Mouse (Mus musculus) lung, embryonic 16.5 days (tissue): ENCODE data around the gene Gsg1l. TPM values are rescaled to one million over a fixed set of nuclear protein-coding genes. Genes with fewer than 3 reads are reported as not detected.

ENCODE experiments used
- ATAC-seq: fragments of 200-750 bp; cut with Nextera tagmentation; 2 replicates; pipeline ENCODE4 v1.8.0; 2017; ENCODE audit warnings: low read depth, mild to moderate bottlenecking, moderate library complexity
- H3K27ac ChIP-seq: fragments of 300-500 bp; sonication (generic); 2 replicates; pipeline ENCODE4 v1.5.1; 2014; ENCODE audit warnings: mild to moderate bottlenecking, control low read depth, low read length
- H3K27me3 ChIP-seq: fragments of 300-500 bp; sonication (generic); 2 replicates; pipeline ENCODE4 v1.6.1; 2014; ENCODE audit warnings: low read depth, low read length, mixed read lengths; ENCODE audit not compliant: control insufficient read depth, insufficient read depth
- H3K36me3 ChIP-seq: fragments of 300-500 bp; sonication (generic); 2 replicates; pipeline ENCODE4 v1.6.1; 2014; ENCODE audit warnings: low read length; ENCODE audit not compliant: control insufficient read depth, insufficient read depth
- H3K4me1 ChIP-seq: fragments of 300-500 bp; sonication (generic); replicated peaks from 2 replicates; pipeline ENCODE4 v1.6.1; 2014; ENCODE audit warnings: low read length, mixed read lengths; ENCODE audit not compliant: control insufficient read depth, insufficient read depth
- H3K4me2 ChIP-seq: fragments of 300-500 bp; sonication (generic); 2 replicates; pipeline ENCODE4 v1.6.1; 2014; ENCODE audit warnings: low read depth, low read length, control low read depth
- H3K4me3 ChIP-seq: fragments of 300-500 bp; sonication (generic); 2 replicates; pipeline ENCODE4 v1.5.1; 2014; ENCODE audit warnings: mild to moderate bottlenecking, low read length, control low read depth
- H3K9ac ChIP-seq: fragments of 300-500 bp; sonication (generic); 2 replicates; pipeline ENCODE4 v1.6.1; 2014; ENCODE audit warnings: low read length, control low read depth
- H3K9me3 ChIP-seq: fragments of 300-500 bp; sonication (generic); 2 replicates; pipeline ENCODE4 v1.6.1; 2016; ENCODE audit warnings: low read length; ENCODE audit not compliant: control insufficient read depth
- WGBS: fragments of 180-500 bp; shearing (Covaris S2); extraction: QIAGEN DNeasy Blood & Tissue Kit; methylation state at CpG from one replicate; pipeline ENCODE4 v1.1.7; 2014; 5-methylcytosine and 5-hydroxymethylcytosine counted together
- polyA plus RNA-seq: library from polyadenylated mRNA; unstranded; fragments of >200 nt; fragmentation: Nextera tagmentation; extraction: Ambion mirVana; gene quantifications from 2 replicates; pipeline ENCODE4 v1.2.1, GENCODE M21; 2015

Gsg1l gene
- polyA plus RNA-seq, 1 experiment from 2014 or later, result 2.6 TPM

- H3K9me3 ChIP-seq, result no peaks in the 10 kb centered on the region
- no peaks in the 10 kb centered on the region for H3K27me3 ChIP-seq
- no peak overlapping the region for H3K4me3 ChIP-seq
- no peak for ATAC-seq
- H3K4me1 ChIP-seq, result 0 out of 2 replicates have a peak, but pooled peaks cover 2% of the 10 kb centered on the region
- no peaks in the 10 kb centered on the region for H3K36me3 ChIP-seq
- H3K9ac ChIP-seq, result no peak overlapping the region
- no peak overlapping the region for H3K4me2 ChIP-seq
- 89% methylated on average over 9 of the region's 9 CpGs for WGBS
- H3K27ac ChIP-seq, result no peak overlapping the region
Observed at GRCm38 (mm10) chr7:125860421-125860820, 221.8 kb downstream of the Gsg1l start.

- no peak for ATAC-seq
Observed at GRCm38 (mm10) chr7:125859564-125859963, 222.6 kb downstream of the Gsg1l start.

GRCm38 (mm10) chr7:125847528-125847866 is 234.7 kb downstream of the Gsg1l start:
- H3K27ac ChIP-seq, result no peak overlapping the region
- WGBS, result 89% methylated on average over 2 of the region's 2 CpGs
- no peaks in the 10 kb centered on the region for H3K27me3 ChIP-seq
- no peak overlapping the region for H3K4me2 ChIP-seq
- ATAC-seq, result no peak
- no peak overlapping the region for H3K4me3 ChIP-seq
- no peak overlapping the region for H3K9ac ChIP-seq
- no peaks in the 10 kb centered on the region for H3K4me1 ChIP-seq
- no peaks in the 10 kb centered on the region for H3K36me3 ChIP-seq
- H3K9me3 ChIP-seq, result no peaks in the 10 kb centered on the region

More at GRCm38 (mm10) chr7:125859564-125859963, 222.6 kb downstream of the Gsg1l start:
- 72% methylated on average over 3 of the region's 3 CpGs for WGBS
- H3K9ac ChIP-seq, result no peak overlapping the region
- no peak overlapping the region for H3K27ac ChIP-seq
- no peaks in the 10 kb centered on the region for H3K27me3 ChIP-seq
- no peaks in the 10 kb centered on the region for H3K9me3 ChIP-seq
- H3K4me1 ChIP-seq, result 0 out of 2 replicates have a peak, but pooled peaks cover 2% of the 10 kb centered on the region
- no peaks in the 10 kb centered on the region for H3K36me3 ChIP-seq
- H3K4me3 ChIP-seq, result no peak overlapping the region
- H3K4me2 ChIP-seq, result no peak overlapping the region

- Histone ChIP-seq H3K27me3 (no peaks in the 10 kb centered on the region), H3K4me2 (no peak overlapping the region), H3K9ac (no peak overlapping the region), H3K27ac (no peak overlapping the region), H3K4me1 (no peaks in the 10 kb centered on the region), H3K36me3 (no peaks in the 10 kb centered on the region), H3K4me3 (no peak overlapping the region), H3K9me3 (no peaks in the 10 kb centered on the region)
- WGBS, result 73% methylated on average over 8 of the region's 8 CpGs
- no peak for ATAC-seq
Observed at GRCm38 (mm10) chr7:125846866-125847527, 235.2 kb downstream of the Gsg1l start.

GRCm38 (mm10) chr7:125845611-125846010 is 236.6 kb downstream of the Gsg1l start:
- Histone ChIP-seq H3K4me2 (no peak overlapping the region), H3K36me3 (no peaks in the 10 kb centered on the region), H3K27ac (no peak overlapping the region), H3K4me3 (no peak overlapping the region), H3K27me3 (no peaks in the 10 kb centered on the region), H3K4me1 (no peaks in the 10 kb centered on the region), H3K9ac (no peak overlapping the region), H3K9me3 (no peaks in the 10 kb centered on the region)
- ATAC-seq, result no peak
- 30% methylated on average over 1 of the region's 1 CpGs for WGBS

- H3K9ac ChIP-seq, result no peak overlapping the region
- H3K27ac ChIP-seq, result no peak overlapping the region
- no peak overlapping the region for H3K4me2 ChIP-seq
- no peaks in the 10 kb centered on the region for H3K27me3 ChIP-seq
- no peaks in the 10 kb centered on the region for H3K9me3 ChIP-seq
- WGBS, result 50% methylated on average over 5 of the region's 5 CpGs
- 0 out of 2 replicates have a peak, but pooled peaks cover 2% of the 10 kb centered on the region for H3K36me3 ChIP-seq
- H3K4me1 ChIP-seq, result no peaks in the 10 kb centered on the region
- H3K4me3 ChIP-seq, result no peak overlapping the region
- no peak for ATAC-seq
Observed at GRCm38 (mm10) chr7:125838078-125838742, 244.0 kb downstream of the Gsg1l start.

- H3K4me2 ChIP-seq, result no peak overlapping the region
- 85% methylated on average over 2 of the region's 2 CpGs for WGBS
- peaks cover 11% of the 10 kb centered on the region for H3K4me1 ChIP-seq
- no peak overlapping the region for H3K27ac ChIP-seq
- peaks cover 4% of the 10 kb centered on the region; the same call in 1 of the 2 replicates for H3K36me3 ChIP-seq
- no peaks in the 10 kb centered on the region for H3K9me3 ChIP-seq
- H3K9ac ChIP-seq, result no peak overlapping the region
- no peak for ATAC-seq
- no peak overlapping the region for H3K4me3 ChIP-seq
- H3K27me3 ChIP-seq, result no peaks in the 10 kb centered on the region
Observed at GRCm38 (mm10) chr7:125833471-125833870, 248.7 kb downstream of the Gsg1l start.

GRCm38 (mm10) chr7:125832767-125833166 is 249.4 kb downstream of the Gsg1l start:
- H3K4me3 ChIP-seq, result no peak overlapping the region
- peaks cover 17% of the 10 kb centered on the region for H3K4me1 ChIP-seq
- 42% methylated on average over 1 of the region's 1 CpGs for WGBS
- H3K36me3 ChIP-seq, result peaks cover 4% of the 10 kb centered on the region; the same call in 1 of the 2 replicates
- H3K9ac ChIP-seq, result no peak overlapping the region
- ATAC-seq, result no peak
- H3K27ac ChIP-seq, result no peak overlapping the region
- no peaks in the 10 kb centered on the region for H3K27me3 ChIP-seq
- H3K4me2 ChIP-seq, result no peak overlapping the region
- H3K9me3 ChIP-seq, result no peaks in the 10 kb centered on the region

GRCm38 (mm10) chr7:125829121-125829666 is 253.0 kb downstream of the Gsg1l start:
- no peaks in the 10 kb centered on the region for H3K27me3 ChIP-seq
- no peaks in the 10 kb centered on the region for H3K9me3 ChIP-seq
- no peak overlapping the region for H3K4me2 ChIP-seq
- peak; percentile 39 for ATAC-seq
- H3K4me3 ChIP-seq, result no peak overlapping the region
- peak overlapping the region; percentile 46 for H3K27ac ChIP-seq
- no peak overlapping the region for H3K9ac ChIP-seq
- H3K4me1 ChIP-seq, result peaks cover 26% of the 10 kb centered on the region
- 34% methylated on average over 3 of the region's 3 CpGs for WGBS
- peaks cover 2% of the 10 kb centered on the region; the same call in 1 of the 2 replicates for H3K36me3 ChIP-seq
